Mouse (Mus musculus) kidney, adult 11 months (tissue): Measurements from ENCODE around the gene Nop14.
A peak's percentile ranks its signal among the peaks of the same experiment; 100 is the strongest.
"Not testable (repeated sequence)": the region's sequence is repeated elsewhere in the genome, so short reads cannot be mapped to it uniquely, and the experiment has no call there.

Source experiments
- DNase-seq: peaks from one replicate; pipeline ENCODE4 v3.0.0; 2022

Gene Nop14

DNA sequence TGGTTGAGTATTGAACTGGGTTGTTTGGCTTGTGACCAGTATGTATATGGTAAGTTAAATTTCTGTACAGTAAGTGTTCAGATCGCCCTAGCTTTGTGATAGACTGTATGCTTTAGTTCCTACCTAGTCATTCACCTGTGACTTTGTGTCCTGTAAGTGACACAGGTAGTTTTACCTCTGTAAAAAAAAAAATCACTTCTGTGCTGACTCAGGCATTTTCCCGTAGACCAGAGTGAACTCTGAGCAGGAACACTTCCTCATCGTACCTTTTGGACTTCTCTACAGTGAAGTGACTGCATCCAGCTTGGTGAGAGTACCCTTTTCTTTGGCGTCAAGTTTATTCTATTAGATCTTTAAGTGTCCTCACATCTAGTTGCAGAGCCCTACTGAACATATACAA, 50.0 kb downstream of the Nop14 start:
- no peak for DNase-seq

DNA sequence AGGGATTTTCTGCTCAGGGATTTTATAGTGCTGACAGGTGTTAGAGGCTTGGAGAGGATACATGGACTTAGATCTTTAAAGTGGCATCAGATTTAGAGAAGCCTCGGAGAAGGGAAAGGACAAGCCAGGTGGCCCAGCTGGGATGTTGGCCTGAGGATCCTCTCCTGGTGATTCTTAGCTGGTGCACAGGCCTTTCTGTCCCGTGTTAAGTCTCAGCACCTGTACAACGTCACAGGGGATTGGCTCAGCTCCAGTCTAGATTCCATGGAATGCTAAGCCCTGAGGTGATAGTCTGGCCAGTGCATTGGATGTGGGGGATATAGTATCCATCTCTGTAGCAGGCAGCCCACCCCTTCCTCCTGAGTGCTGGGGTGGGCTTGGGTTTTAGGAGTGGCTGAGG, 51.7 kb downstream of the Nop14 start:
- no peak for DNase-seq

DNA sequence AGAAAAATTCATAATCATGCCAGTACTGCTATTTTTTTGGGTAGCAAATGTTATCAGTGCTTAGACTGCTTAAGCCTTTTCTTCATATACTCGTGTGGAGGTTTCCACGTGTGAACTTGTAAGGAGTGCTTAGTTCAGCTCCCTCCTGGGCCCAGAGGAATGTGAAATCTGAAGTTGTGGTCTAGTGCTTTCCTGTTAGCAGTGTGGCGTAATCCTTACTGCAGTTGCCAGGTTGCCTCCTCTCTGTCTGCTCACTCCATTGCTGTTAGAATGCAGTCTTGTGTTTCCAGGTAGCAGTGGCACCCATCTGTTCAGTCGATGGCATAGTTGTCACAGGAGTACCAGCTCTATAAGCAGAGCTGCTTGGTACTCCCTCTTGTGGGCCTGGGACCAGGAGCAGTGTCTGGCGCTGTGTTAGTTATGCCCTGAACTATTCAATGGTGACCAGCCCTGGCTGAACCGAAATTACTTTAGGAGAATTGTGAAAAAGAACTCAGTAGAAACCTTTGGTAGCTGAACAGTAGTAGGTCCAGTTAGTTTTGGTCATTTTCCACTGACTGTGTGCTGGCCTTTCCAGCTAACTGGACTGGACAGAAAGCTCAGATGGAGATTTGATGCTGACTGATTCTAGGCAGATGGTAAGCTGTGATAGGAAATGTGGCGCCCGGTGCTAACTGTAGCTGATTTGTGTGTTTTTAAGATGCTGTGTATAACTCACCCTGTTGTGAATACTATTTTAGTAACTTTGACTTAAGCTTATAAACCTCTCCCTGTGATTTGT, 52.7 kb downstream of the Nop14 start:
- DNase-seq = no peak

DNA sequence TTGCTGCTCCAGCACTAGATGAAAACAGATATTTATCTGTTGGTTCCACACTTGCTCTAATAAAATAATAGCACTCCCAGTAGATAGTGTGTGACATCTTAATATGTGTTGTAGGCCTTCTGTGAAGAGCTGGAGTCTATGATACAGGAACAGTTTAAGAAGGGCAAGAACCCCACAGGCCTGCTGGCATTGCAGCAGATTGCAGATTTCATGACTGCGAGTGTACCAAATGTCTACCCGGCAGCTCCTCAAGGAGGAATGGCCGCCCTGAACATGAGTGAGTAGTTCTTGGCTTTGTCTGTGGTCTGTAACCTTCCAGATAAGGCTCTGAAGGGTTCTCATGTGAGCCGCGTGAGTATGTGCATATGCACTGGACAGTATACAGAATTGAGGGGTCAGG, 55.4 kb downstream of the Nop14 start:
- DNase-seq = no peak

DNA sequence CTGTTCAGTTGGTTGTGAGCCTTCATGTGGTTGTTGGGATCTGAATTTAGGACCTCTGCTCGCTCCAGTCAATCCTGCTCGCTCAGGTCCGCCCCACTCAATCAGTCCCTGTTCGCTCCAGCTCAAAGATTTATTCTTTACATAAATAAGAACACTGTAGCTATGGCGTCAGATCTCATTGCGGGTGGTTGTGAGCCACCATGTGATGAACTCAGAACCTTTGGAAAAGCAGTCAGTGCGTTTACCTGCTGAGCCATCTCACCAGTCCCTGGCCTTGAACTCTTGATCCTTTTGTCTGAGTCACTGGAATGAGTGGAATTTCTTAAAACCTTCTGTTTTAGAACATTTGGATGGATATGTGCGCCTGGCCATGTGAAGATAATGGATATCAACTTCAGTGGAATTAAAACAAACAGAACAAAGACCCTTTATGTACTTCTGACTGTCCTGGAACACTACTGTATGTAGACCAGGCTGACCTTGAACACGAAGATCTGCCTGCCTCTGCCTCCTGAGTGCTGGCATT, 66.7 kb downstream of the Nop14 start:
- no peak for DNase-seq

DNA sequence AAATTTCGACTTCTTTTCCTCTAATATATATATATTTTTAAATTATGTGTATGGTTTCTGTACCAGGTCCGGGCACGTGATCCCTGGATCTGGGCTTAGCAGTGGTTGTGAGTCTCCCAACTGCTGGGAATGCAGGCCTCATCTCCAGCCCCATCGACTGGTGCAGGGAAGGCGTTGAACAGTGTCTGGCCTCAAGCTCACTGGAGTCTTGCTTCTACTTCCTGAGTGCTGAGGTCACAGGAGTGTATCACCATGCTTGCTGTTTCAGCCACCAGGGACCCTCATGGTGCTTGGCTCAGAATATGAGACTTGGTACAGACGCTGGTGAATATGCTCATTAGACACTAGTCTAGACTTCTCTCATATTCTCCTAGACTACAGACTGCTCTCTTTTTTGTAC, 67.3 kb downstream of the Nop14 start:
- DNase-seq = no peak

DNA sequence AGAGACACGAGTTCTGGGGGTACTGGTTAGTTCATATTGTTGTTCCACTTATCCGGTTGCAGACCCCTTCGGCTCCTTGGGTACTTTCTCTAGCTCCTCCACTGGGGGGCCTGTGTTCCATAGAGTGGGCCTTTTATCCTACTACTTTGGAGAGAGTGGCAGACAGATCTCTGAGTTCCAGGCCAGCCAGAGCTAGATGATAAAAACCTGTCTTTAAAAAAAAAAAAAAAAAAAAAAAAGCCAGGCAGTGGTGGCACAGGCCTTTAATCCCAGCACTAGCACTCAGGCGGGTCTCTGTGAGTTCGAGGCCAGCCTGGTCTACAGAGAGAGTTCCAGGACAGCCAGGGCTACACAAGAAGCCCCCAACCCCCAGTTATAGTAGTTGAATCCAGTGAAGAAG, 67.7 kb downstream of the Nop14 start:
- not testable (repeated sequence) for DNase-seq

DNA sequence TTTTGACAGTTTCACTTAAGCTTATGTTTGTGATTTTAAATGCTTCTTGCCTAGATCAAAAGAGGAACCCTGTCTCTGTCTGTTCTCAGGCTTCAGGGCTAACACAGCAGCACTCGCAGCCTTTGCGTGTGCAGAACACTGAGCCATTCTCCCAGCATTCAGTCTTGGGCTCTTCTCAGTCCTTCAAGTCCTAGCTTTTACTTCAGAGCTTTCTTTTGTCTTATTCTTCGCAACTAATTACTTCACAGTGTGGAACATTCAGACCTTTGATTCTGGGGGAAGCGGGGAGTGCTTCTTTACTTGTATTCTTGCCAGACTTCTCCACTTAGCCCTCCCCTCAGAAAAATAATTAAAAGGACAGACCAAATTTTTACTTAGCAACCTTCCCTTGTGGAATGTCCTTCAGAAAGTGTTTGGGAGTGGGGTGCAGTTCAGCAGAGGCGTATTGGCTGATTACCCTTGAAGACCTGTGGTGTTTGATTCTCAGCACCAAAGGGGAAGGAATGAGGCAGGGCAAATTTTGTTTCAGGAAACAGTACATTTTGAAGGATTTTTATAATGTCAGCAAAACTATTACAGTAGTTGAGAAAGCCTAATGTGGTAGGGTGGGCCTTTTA, 68.5 kb downstream of the Nop14 start:
- no peak for DNase-seq

DNA sequence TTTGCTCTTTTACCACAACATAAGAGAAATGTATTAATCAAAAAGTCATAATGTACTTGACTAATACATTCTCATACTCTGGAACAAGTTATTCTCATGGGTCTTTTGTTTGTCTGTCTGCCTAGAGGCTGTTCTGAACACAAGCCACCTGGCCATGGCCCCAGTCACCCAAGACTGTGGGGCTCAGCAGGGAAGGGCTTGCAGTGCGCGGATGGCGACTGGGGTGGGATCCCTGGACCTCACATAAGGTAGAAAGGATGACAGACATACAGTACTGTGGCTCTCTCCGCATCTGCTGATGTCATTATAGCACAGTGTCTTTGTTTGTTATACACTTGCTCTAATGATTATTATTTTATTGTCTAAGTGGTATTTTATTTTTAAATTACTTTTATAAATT, 69.2 kb downstream of the Nop14 start:
- DNase-seq = no peak

DNA sequence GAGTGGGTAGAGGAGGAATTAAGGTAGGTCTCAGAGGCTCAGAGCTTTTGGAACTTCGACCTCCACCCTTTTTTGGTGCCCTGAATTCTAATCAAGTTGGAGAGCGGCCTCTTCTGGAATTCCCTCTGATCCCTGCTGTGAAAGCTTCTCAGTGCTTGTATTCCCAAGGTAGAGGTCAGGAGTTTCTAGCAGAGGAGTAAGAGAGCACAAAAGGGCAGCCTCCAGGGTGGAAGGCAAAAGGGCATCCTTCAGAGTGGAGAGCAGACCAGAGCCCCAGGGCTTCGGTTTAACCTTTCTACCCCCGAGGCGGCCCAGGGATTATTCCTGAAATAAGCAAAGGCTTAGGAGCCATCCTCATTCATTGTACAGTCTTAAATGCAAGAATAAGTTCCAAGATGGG, 69.9 kb downstream of the Nop14 start:
- peak; percentile 40 for DNase-seq
